Mouse (Mus musculus): Measurements from ENCODE around the gene Lrsam1. TPM values are rescaled to one million over a fixed set of nuclear protein-coding genes. Genes with fewer than 3 reads are reported as not detected.

Gene Lrsam1
- polyA plus RNA-seq, 1 experiment from 2014 or later, result 24.7 TPM

DNA sequence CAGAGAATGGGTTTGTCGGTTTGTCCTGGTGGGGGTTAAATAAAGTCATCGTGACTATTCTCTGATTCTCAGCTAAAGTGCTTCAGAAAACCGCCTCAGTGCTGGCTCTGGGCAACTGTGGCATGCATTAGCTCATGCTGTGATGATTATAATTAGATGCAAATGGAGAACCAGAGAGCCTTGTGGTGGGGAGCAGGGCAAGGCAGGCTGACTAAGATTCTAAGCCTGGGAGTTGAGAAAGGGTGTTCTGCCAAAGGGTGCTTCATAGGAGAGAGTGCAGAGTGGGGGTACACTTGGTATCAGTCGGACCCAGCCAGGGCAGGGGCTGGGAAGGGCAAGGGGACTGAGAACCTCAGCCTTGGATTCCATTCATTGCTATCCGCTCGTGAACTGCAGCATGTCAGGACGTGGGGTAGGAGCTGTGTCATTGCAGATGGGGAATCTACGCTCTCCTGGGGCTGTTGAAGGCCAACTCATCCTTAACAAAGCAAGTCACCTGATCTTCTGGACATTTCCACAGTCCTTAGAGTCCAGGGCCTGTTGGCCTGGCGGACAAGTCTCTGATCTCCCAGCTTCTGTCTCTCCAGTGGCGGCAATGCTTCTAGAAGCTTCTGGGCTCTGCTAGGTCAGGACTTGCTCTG, 64.8 kb downstream of the Lrsam1 start:
- no peak for ATAC-seq
- H3K27me3 ChIP-seq (ENCODE audit: control insufficient read depth, insufficient read depth, low read depth, low read length), result no peaks in the 10 kb centered on the region
- peaks cover 17% of the 10 kb centered on the region for H3K4me1 ChIP-seq (ENCODE audit: control insufficient read depth, insufficient read depth, low read length)
- H3K4me3 ChIP-seq (ENCODE audit: low read depth, low read length), result no peak overlapping the region
- H3K9me3 ChIP-seq (replicated peaks; ENCODE audit: control insufficient read depth, low read length, poor library complexity, severe bottlenecking), result no peaks in the 10 kb centered on the region
- 46% methylated on average over 10 of the region's 10 CpGs for WGBS
- H3K27ac ChIP-seq (ENCODE audit: low read length), result 0 out of 2 replicates have a peak overlapping the region, but pooled peaks have one; percentile 44
- no peak overlapping the region for H3K9ac ChIP-seq (ENCODE audit: low read depth, low read length)
- H3K36me3 ChIP-seq (ENCODE audit: control insufficient read depth, insufficient read depth, low read length), result no peaks in the 10 kb centered on the region
- H3K4me2 ChIP-seq (ENCODE audit: low read length), result no peak overlapping the region

DNA sequence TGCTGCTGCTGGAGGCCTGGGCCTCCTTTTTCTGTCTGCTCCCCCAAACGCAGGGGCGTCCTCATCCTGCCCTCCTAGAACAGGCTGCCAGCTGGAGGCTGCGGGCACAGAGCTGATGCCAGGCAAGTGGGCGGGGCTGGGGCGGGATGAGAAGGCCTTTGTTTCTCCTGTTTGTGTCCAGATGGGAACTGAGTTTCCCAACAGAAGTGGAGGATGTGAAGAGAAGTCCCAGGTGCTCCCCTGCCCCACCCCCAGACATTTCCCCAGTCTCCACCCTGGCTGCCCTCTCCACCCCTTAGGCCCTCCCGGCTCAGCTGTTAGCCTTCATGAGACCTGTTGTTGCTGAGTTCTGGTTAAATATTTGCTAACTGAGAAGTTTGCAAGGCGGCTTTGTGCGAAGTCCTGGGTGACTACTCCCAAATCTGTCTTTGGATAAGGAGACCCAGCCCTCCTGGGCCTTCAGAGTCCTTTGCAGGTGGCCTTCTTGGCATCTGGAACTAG, 65.8 kb downstream of the Lrsam1 start:
- Histone ChIP-seq H3K9me3 (replicated peaks; ENCODE audit: control insufficient read depth, low read length, poor library complexity, severe bottlenecking) (no peaks in the 10 kb centered on the region), H3K4me2 (ENCODE audit: low read length) (no peak overlapping the region), H3K9ac (ENCODE audit: low read depth, low read length) (no peak overlapping the region), H3K27me3 (ENCODE audit: control insufficient read depth, insufficient read depth, low read depth, low read length) (no peaks in the 10 kb centered on the region), H3K36me3 (ENCODE audit: control insufficient read depth, insufficient read depth, low read length) (no peaks in the 10 kb centered on the region), H3K4me1 (ENCODE audit: control insufficient read depth, insufficient read depth, low read length) (peaks cover 17% of the 10 kb centered on the region), H3K4me3 (ENCODE audit: low read depth, low read length) (no peak overlapping the region), H3K27ac (ENCODE audit: low read length) (peak overlapping the region; percentile 56; the same call in 1 of the 2 replicates)
- whole genome bisulfite sequencing, result 48% methylated on average over 6 of the region's 8 CpGs
- 0 out of 2 replicates have a peak, but pooled peaks have one; percentile 48 for ATAC-seq

DNA sequence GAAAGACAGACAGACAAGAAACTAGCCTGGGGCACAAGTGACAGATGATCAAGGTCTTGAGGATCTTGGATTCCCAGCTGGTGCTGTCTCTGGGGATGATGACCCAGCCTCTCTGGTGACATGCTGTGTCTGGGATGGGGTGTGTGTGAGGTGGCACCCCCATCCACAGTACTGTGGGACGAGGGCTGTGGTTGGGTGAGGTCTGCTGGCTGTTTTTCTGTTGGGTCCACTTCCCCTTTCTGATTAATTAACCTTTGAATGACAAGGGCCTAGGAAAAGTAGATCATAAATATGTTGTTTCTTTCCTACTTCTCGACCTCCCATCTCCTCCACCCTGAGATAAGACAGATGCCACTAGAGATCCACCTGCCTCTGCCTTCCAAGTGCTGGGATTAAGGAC, 67.3 kb downstream of the Lrsam1 start:
- Histone ChIP-seq H3K27ac (ENCODE audit: low read length) (no peak overlapping the region), H3K4me3 (ENCODE audit: low read depth, low read length) (no peak overlapping the region), H3K4me2 (ENCODE audit: low read length) (no peak overlapping the region), H3K9me3 (replicated peaks; ENCODE audit: control insufficient read depth, low read length, poor library complexity, severe bottlenecking) (no peaks in the 10 kb centered on the region), H3K9ac (ENCODE audit: low read depth, low read length) (no peak overlapping the region), H3K36me3 (ENCODE audit: control insufficient read depth, insufficient read depth, low read length) (no peaks in the 10 kb centered on the region), H3K27me3 (ENCODE audit: control insufficient read depth, insufficient read depth, low read depth, low read length) (no peaks in the 10 kb centered on the region), H3K4me1 (ENCODE audit: control insufficient read depth, insufficient read depth, low read length) (peaks cover 17% of the 10 kb centered on the region)
- 74% methylated on average over 2 of the region's 2 CpGs for WGBS
- ATAC-seq, result no peak

GRCm38 (mm10) chr2:32892490-32892889, 68.9 kb downstream of the Lrsam1 start:
- H3K4me1 ChIP-seq (ENCODE audit: control insufficient read depth, insufficient read depth, low read length), result peaks cover 22% of the 10 kb centered on the region
- H3K36me3 ChIP-seq (ENCODE audit: control insufficient read depth, insufficient read depth, low read length), result no peaks in the 10 kb centered on the region
- H3K27ac ChIP-seq (ENCODE audit: low read length), result no peak overlapping the region
- no peaks in the 10 kb centered on the region for H3K9me3 ChIP-seq (replicated peaks; ENCODE audit: control insufficient read depth, low read length, poor library complexity, severe bottlenecking)
- no peak overlapping the region for H3K4me3 ChIP-seq (ENCODE audit: low read depth, low read length)
- H3K9ac ChIP-seq (ENCODE audit: low read depth, low read length), result no peak overlapping the region
- H3K4me2 ChIP-seq (ENCODE audit: low read length), result no peak overlapping the region
- H3K27me3 ChIP-seq (ENCODE audit: control insufficient read depth, insufficient read depth, low read depth, low read length), result no peaks in the 10 kb centered on the region
- ATAC-seq, result no peak
- WGBS, result 94% methylated on average over 14 of the region's 14 CpGs

DNA sequence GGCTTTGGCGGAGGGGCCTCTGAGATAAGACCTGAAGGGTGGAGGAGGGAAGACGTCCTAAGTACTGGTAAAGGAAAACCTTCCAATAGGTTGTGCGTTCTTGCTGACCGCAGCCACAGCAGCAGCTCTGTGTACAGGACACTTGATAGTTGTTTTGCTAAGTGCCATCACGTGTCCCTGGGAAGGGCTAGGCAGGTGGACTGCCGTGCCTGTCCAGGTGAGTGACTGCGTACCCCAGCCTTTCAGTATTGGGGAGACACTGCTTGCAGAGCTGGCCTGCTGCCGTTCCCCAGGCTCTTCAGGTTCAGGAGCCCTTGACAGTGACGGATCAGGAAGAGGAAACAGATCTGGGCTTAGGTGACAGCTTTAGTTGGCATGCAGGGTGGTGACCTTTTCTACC, 70.1 kb downstream of the Lrsam1 start:
- 77% methylated on average over 9 of the region's 9 CpGs for WGBS
- no peak for ATAC-seq
- Histone ChIP-seq H3K4me1 (ENCODE audit: control insufficient read depth, insufficient read depth, low read length) (peaks cover 16% of the 10 kb centered on the region), H3K27ac (ENCODE audit: low read length) (no peak overlapping the region), H3K27me3 (ENCODE audit: control insufficient read depth, insufficient read depth, low read depth, low read length) (no peaks in the 10 kb centered on the region), H3K4me2 (ENCODE audit: low read length) (no peak overlapping the region), H3K4me3 (ENCODE audit: low read depth, low read length) (no peak overlapping the region), H3K9me3 (replicated peaks; ENCODE audit: control insufficient read depth, low read length, poor library complexity, severe bottlenecking) (no peaks in the 10 kb centered on the region), H3K9ac (ENCODE audit: low read depth, low read length) (no peak overlapping the region), H3K36me3 (ENCODE audit: control insufficient read depth, insufficient read depth, low read length) (no peaks in the 10 kb centered on the region)

DNA sequence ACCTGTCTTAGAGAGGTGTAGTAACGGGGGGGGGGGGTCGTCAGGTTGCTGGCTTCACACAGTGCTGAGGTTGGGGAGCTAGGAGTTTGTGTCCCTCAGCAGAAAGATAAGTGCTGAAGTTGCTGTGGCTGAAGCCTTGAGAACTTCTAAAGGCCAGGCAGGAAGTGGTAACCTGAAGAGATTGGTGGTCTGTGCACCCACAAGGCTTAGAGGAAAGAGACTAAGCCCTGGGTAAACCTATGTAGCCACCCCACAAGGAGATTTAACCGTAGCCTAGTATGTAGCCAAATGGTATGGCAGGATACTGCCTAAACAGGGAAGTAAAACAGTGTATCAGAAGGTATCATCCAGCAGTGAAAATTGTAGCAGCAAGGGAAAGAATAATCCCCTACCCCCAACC, 71.1 kb downstream of the Lrsam1 start:
- no peaks in the 10 kb centered on the region for H3K9me3 ChIP-seq (replicated peaks; ENCODE audit: control insufficient read depth, low read length, poor library complexity, severe bottlenecking)
- no peak overlapping the region for H3K9ac ChIP-seq (ENCODE audit: low read depth, low read length)
- peaks cover 7% of the 10 kb centered on the region for H3K4me1 ChIP-seq (ENCODE audit: control insufficient read depth, insufficient read depth, low read length)
- no peak overlapping the region for H3K27ac ChIP-seq (ENCODE audit: low read length)
- no peaks in the 10 kb centered on the region for H3K27me3 ChIP-seq (ENCODE audit: control insufficient read depth, insufficient read depth, low read depth, low read length)
- no peak overlapping the region for H3K4me3 ChIP-seq (ENCODE audit: low read depth, low read length)
- H3K4me2 ChIP-seq (ENCODE audit: low read length), result no peak overlapping the region
- H3K36me3 ChIP-seq (ENCODE audit: control insufficient read depth, insufficient read depth, low read length), result no peaks in the 10 kb centered on the region
- ATAC-seq, result no peak
- 88% methylated on average over 3 of the region's 3 CpGs for WGBS

DNA sequence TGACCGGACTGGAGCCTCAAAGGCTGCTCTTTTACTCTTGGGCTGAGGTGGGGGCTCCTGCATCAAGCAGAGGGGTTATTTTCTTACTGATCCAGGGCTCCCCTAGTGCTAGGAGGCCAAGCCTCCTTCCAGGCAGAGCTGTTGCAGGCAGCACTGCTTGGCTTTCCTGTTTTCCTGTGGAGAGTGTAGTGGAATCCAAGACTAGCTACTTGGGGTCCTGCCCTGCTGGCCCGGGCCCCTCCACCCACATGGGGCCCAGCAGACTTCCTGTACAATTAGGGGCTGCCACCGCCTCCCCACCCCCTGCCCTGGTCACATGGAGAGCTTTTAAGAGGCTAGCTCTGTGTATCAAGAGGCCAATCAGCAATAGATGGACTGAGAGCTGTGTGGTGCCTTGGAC, 72.9 kb downstream of the Lrsam1 start:
- H3K9me3 ChIP-seq (replicated peaks; ENCODE audit: control insufficient read depth, low read length, poor library complexity, severe bottlenecking), result no peaks in the 10 kb centered on the region
- H3K27me3 ChIP-seq (ENCODE audit: control insufficient read depth, insufficient read depth, low read depth, low read length), result no peaks in the 10 kb centered on the region
- 54% methylated on average over 3 of the region's 3 CpGs for WGBS
- no peaks in the 10 kb centered on the region for H3K36me3 ChIP-seq (ENCODE audit: control insufficient read depth, insufficient read depth, low read length)
- no peak overlapping the region for H3K9ac ChIP-seq (ENCODE audit: low read depth, low read length)
- no peak overlapping the region for H3K4me3 ChIP-seq (ENCODE audit: low read depth, low read length)
- no peak overlapping the region for H3K4me2 ChIP-seq (ENCODE audit: low read length)
- no peak overlapping the region for H3K27ac ChIP-seq (ENCODE audit: low read length)
- peaks cover 6% of the 10 kb centered on the region; the same call in 1 of the 2 replicates for H3K4me1 ChIP-seq (ENCODE audit: control insufficient read depth, insufficient read depth, low read length)
- no peak for ATAC-seq

GRCm38 (mm10) chr2:32888029-32888428, 73.4 kb downstream of the Lrsam1 start:
- WGBS, result 35% methylated on average over 9 of the region's 9 CpGs
- 0 out of 2 replicates have a peak overlapping the region, but pooled peaks have one; percentile 26 for H3K9ac ChIP-seq (ENCODE audit: low read depth, low read length)
- no peak overlapping the region for H3K27ac ChIP-seq (ENCODE audit: low read length)
- no peak overlapping the region for H3K4me2 ChIP-seq (ENCODE audit: low read length)
- H3K27me3 ChIP-seq (ENCODE audit: control insufficient read depth, insufficient read depth, low read depth, low read length), result no peaks in the 10 kb centered on the region
- no peaks in the 10 kb centered on the region for H3K36me3 ChIP-seq (ENCODE audit: control insufficient read depth, insufficient read depth, low read length)
- peaks cover 6% of the 10 kb centered on the region; the same call in 1 of the 2 replicates for H3K4me1 ChIP-seq (ENCODE audit: control insufficient read depth, insufficient read depth, low read length)
- H3K9me3 ChIP-seq (replicated peaks; ENCODE audit: control insufficient read depth, low read length, poor library complexity, severe bottlenecking), result no peaks in the 10 kb centered on the region
- no peak for ATAC-seq
- no peak overlapping the region for H3K4me3 ChIP-seq (ENCODE audit: low read depth, low read length)

DNA sequence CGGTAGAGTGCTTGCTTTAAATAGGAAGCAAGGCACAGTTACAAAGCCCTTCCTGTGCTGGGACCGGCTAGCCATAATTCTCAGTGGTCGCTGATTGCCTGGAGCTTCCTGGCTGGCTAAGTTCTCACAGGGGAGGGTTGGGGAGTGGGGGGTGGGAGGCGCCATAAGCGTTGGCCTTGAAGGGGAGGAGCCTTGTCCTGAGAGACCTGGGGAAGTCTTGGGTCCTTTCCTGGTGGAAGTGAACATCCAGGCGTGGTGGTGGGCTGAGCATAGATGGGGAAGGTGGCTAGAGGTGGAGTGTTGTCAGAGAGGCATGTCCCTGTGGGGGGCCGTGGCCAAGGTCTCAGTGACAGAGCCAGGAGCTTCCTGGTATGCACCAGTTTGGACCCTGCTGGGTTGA, 76.7 kb downstream of the Lrsam1 start:
- H3K36me3 ChIP-seq (ENCODE audit: control insufficient read depth, insufficient read depth, low read length), result no peaks in the 10 kb centered on the region
- ATAC-seq, result no peak
- no peaks in the 10 kb centered on the region for H3K9me3 ChIP-seq (replicated peaks; ENCODE audit: control insufficient read depth, low read length, poor library complexity, severe bottlenecking)
- peaks cover 31% of the 10 kb centered on the region for H3K4me1 ChIP-seq (ENCODE audit: control insufficient read depth, insufficient read depth, low read length)
- no peak overlapping the region for H3K27ac ChIP-seq (ENCODE audit: low read length)
- no peaks in the 10 kb centered on the region for H3K27me3 ChIP-seq (ENCODE audit: control insufficient read depth, insufficient read depth, low read depth, low read length)
- H3K4me2 ChIP-seq (ENCODE audit: low read length), result no peak overlapping the region
- WGBS, result 36% methylated on average over 7 of the region's 7 CpGs
- H3K9ac ChIP-seq (ENCODE audit: low read depth, low read length), result no peak overlapping the region
- no peak overlapping the region for H3K4me3 ChIP-seq (ENCODE audit: low read depth, low read length)
